Mouse (Mus musculus): ENCODE measurements around the gene Akr1c14. TPM values are rescaled to one million over a fixed set of nuclear protein-coding genes. Genes with fewer than 3 reads are reported as not detected.
"Not testable (repeated sequence)": the region's sequence is repeated elsewhere in the genome, so short reads cannot be mapped to it uniquely, and the experiment has no call there.

Gene Akr1c14
- polyA plus RNA-seq, 1 experiment = 1.7 TPM

DNA sequence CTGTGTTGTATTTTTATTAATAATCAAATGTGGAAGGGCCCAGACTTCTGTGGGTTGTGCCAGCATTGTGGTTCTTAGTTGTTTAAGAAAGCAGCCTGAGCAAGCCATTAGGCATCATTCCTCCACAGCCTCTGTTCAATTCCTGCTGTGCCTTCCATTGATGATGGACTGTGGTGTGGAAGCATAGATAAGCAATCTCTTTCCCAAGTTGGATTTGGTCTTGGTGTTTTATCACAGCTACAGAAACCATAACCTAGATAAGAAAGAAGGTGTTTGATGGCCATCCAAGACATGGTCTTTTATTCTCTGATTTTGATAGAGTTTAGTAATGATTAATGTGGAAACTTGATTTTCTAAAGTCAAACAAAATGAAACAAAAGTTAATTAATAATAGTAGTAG is 844 bp downstream of the Akr1c14 start:
- no peak for TF ChIP-seq POLR2A (IDR thresholded peaks at IDR 0.05; ENCODE audit: extremely low read depth, insufficient read depth, low read length)
- TF ChIP-seq CTCF (IDR thresholded peaks at IDR 0.05; ENCODE audit: extremely low read depth, insufficient read depth, low read length) = no peak
- no peaks in the 10 kb centered on the region for H3K4me1 ChIP-seq (ENCODE audit: control insufficient read depth, insufficient read depth, low read length)
- no peak overlapping the region for H3K27ac ChIP-seq (ENCODE audit: insufficient read depth, low read length)
- no peak overlapping the region for H3K4me3 ChIP-seq (ENCODE audit: insufficient read depth, low read length)

- TF ChIP-seq CTCF (IDR thresholded peaks at IDR 0.05; ENCODE audit: extremely low read depth, insufficient read depth, low read length) = no peak
- TF ChIP-seq POLR2A (IDR thresholded peaks at IDR 0.05; ENCODE audit: extremely low read depth, insufficient read depth, low read length) = no peak
- H3K27ac ChIP-seq (ENCODE audit: insufficient read depth, low read length) = no peak overlapping the region
- H3K4me3 ChIP-seq (ENCODE audit: insufficient read depth, low read length) = no peak overlapping the region
- no peaks in the 10 kb centered on the region for H3K4me1 ChIP-seq (ENCODE audit: control insufficient read depth, insufficient read depth, low read length)
These were observed 6.6 kb downstream of the Akr1c14 start for GRCm38 (mm10) chr13:4055450-4055849.

- no peak overlapping the region for H3K4me3 ChIP-seq (ENCODE audit: insufficient read depth, low read length)
- no peaks in the 10 kb centered on the region for H3K4me1 ChIP-seq (ENCODE audit: control insufficient read depth, insufficient read depth, low read length)
- H3K27ac ChIP-seq (ENCODE audit: insufficient read depth, low read length) = no peak overlapping the region
- TF ChIP-seq POLR2A (IDR thresholded peaks at IDR 0.05; ENCODE audit: extremely low read depth, insufficient read depth, low read length) (no peak), CTCF (IDR thresholded peaks at IDR 0.05; ENCODE audit: extremely low read depth, insufficient read depth, low read length) (no peak)
These were observed 7.4 kb downstream of the Akr1c14 start for GRCm38 (mm10) chr13:4056211-4056610.

GRCm38 (mm10) chr13:4058239-4058638 is 9.4 kb downstream of the Akr1c14 start:
- H3K27ac ChIP-seq (ENCODE audit: insufficient read depth, low read length) = not testable (repeated sequence)

DNA sequence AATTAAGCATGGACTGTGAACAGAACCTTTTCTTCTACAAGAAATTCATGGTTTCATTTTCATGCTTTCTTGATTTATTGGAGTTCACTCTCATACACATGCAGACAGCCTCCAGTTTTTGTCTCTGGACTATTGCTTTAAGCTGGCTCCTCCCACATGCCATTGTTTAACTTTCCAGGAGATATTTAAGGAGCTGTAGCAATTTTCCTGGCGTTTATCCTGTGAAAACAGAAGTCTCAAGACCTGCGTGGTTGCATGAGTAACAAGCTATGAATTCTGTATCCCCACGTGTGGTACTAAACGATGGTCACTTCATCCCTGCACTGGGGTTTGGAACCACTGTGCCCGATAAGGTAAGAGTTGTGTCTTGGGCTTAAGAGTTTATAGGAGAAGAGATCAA is 10.6 kb downstream of the Akr1c14 start:
- H3K27ac ChIP-seq (ENCODE audit: insufficient read depth, low read length) = no peak overlapping the region
- H3K4me1 ChIP-seq (ENCODE audit: control insufficient read depth, insufficient read depth, low read length) = no peaks in the 10 kb centered on the region
- TF ChIP-seq CTCF (IDR thresholded peaks at IDR 0.05; ENCODE audit: extremely low read depth, insufficient read depth, low read length) (no peak), POLR2A (IDR thresholded peaks at IDR 0.05; ENCODE audit: extremely low read depth, insufficient read depth, low read length) (no peak)
- no peak overlapping the region for H3K4me3 ChIP-seq (ENCODE audit: insufficient read depth, low read length)

More at GRCm38 (mm10) chr13:4058239-4058638, 9.4 kb downstream of the Akr1c14 start:
- H3K4me3 ChIP-seq (ENCODE audit: insufficient read depth, low read length); H3K4me1 ChIP-seq (ENCODE audit: control insufficient read depth, insufficient read depth, low read length): not testable (repeated sequence)

GRCm38 (mm10) chr13:4060214-4060730 is 11.5 kb downstream of the Akr1c14 start:
- no peak overlapping the region for H3K27ac ChIP-seq (ENCODE audit: insufficient read depth, low read length)
- H3K4me3 ChIP-seq (ENCODE audit: insufficient read depth, low read length) = no peak overlapping the region
- no peak for TF ChIP-seq CTCF (IDR thresholded peaks at IDR 0.05; ENCODE audit: extremely low read depth, insufficient read depth, low read length)
- TF ChIP-seq POLR2A (IDR thresholded peaks at IDR 0.05; ENCODE audit: extremely low read depth, insufficient read depth, low read length) = no peak

DNA sequence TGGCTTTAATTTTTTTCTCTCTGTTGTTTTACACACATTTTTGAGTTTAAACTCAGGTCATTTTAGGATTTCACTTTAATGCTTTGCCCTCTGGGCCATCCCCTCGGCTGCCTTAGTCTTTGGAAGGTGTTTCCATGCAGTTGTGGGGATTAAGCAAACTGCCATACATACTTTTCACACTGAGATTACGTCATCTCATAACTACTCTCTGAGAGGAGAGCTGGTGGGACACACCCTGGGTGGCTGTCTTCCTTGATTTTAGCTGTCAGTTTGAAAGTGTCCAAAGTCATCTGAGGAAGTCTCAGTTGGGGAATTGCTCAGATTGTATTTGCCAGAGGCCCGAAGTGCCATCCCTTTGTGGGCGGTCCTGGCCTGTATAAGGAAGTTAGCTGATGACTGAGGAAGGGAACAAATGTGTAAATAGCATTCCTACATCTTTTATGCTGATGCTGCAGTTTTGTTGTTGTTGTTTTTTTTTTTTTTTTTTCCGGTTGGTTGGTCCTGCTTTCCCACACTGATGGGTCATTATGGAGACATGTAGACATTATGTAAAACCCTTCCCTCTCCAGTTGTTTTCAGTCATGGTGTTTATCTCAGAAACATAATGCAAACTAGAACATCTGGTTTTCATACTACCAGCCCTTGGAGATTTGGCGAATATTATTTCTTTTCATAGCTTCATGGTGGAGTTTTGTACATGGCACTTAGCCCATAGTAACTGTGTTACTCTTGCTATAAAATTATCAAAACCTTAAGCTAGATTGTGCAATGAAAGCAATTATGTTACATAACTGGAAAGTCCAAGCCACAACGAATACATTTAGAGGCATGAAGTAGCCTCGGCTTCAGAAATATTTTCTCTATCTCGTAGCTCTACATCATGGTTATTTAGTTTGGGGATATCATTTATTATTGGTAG is 28.0 kb downstream of the Akr1c14 start:
- Histone ChIP-seq H3K4me3 (ENCODE audit: insufficient read depth, low read length) (no peak overlapping the region), H3K4me1 (ENCODE audit: control insufficient read depth, insufficient read depth, low read length) (no peaks in the 10 kb centered on the region), H3K27ac (ENCODE audit: insufficient read depth, low read length) (no peak overlapping the region)
- no peak for TF ChIP-seq POLR2A (IDR thresholded peaks at IDR 0.05; ENCODE audit: extremely low read depth, insufficient read depth, low read length)
- TF ChIP-seq CTCF (IDR thresholded peaks at IDR 0.05; ENCODE audit: extremely low read depth, insufficient read depth, low read length) = no peak

More at GRCm38 (mm10) chr13:4060214-4060730, 11.5 kb downstream of the Akr1c14 start:
- H3K4me1 ChIP-seq (ENCODE audit: control insufficient read depth, insufficient read depth, low read length) = no peaks in the 10 kb centered on the region

GRCm38 (mm10) chr13:4079876-4080275 is 31.1 kb downstream of the Akr1c14 start:
- H3K4me3 ChIP-seq (ENCODE audit: insufficient read depth, low read length) = no peak overlapping the region
- TF ChIP-seq CTCF (IDR thresholded peaks at IDR 0.05; ENCODE audit: extremely low read depth, insufficient read depth, low read length) (no peak), POLR2A (IDR thresholded peaks at IDR 0.05; ENCODE audit: extremely low read depth, insufficient read depth, low read length) (no peak)
- H3K27ac ChIP-seq (ENCODE audit: insufficient read depth, low read length) = no peak overlapping the region
- no peaks in the 10 kb centered on the region for H3K4me1 ChIP-seq (ENCODE audit: control insufficient read depth, insufficient read depth, low read length)

DNA sequence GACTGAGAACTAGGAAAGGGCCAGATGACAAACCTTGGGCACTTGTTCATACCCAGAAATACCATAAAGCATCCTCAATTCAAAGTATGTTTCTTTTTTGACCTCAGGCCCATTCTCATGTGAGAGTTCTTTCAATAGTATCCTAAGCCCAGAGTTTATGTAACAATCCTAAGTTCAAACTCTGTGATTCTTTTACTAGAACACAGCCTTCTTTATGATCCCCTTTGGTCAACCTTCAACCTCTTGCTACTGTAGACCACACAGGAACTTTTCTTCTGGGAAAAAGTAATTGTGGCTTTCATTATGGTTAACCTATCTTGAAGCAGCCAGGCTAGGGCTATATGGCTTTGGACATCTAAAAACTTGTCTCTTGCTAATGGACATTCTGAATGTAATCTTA is 52.9 kb downstream of the Akr1c14 start:
- Histone ChIP-seq H3K27ac (ENCODE audit: insufficient read depth, low read length) (no peak overlapping the region), H3K4me3 (ENCODE audit: insufficient read depth, low read length) (no peak overlapping the region), H3K4me1 (ENCODE audit: control insufficient read depth, insufficient read depth, low read length) (no peaks in the 10 kb centered on the region)
- TF ChIP-seq CTCF (IDR thresholded peaks at IDR 0.05; ENCODE audit: extremely low read depth, insufficient read depth, low read length) (no peak), POLR2A (IDR thresholded peaks at IDR 0.05; ENCODE audit: extremely low read depth, insufficient read depth, low read length) (no peak)

DNA sequence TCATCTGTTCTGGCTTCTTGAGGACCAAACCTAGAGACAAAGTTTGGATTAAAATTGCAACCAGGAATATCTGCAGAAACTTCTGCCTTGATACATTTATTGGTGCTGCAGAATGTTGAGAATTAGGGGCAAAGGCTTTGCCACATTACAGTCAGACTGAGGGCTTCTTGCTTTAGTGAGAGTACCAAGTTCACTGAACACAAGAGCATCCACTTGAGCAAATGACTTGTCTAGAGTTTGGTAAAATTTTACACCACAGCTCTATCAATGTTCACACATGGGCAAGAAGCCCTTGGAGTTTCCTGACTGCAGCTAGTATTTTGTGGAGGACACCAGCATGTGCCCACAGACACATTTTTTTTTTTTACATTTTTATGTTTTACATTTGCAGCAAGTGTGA is 53.9 kb downstream of the Akr1c14 start:
- no peak overlapping the region for H3K27ac ChIP-seq (ENCODE audit: insufficient read depth, low read length)
- no peaks in the 10 kb centered on the region for H3K4me1 ChIP-seq (ENCODE audit: control insufficient read depth, insufficient read depth, low read length)
- H3K4me3 ChIP-seq (ENCODE audit: insufficient read depth, low read length) = no peak overlapping the region
- no peak for TF ChIP-seq CTCF (IDR thresholded peaks at IDR 0.05; ENCODE audit: extremely low read depth, insufficient read depth, low read length)
- TF ChIP-seq POLR2A (IDR thresholded peaks at IDR 0.05; ENCODE audit: extremely low read depth, insufficient read depth, low read length) = no peak
